Mouse (Mus musculus): ENCODE results near the gene Ints4.

DNA sequence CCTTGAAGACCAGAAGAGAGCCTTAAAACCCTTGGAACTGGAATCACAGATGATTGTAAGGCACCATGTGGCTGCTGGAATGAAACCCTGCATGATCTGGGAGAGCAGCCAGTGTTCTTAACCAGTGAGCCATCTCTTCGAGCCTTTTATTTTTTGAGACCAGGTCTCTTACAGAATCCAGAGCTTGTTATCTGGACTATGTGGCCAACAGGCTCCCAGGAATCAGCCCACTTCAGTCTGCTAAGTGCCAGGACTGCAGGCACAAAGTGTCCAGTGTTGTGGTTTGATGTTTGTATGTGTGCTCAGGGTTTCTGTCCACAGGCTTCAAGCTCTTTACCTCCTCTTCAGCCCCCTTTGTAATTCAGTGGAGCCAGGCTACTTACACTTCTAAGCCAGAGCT is 34.0 kb downstream of the Ints4 start:
- TF ChIP-seq GATA1 (IDR thresholded peaks at IDR 0.05; ENCODE audit: low read length) (no peak), TAL1 (IDR thresholded peaks at IDR 0.05; ENCODE audit: low read length) (no peak)

All from erythroblast, embryonic 14.5 days (primary cell).